Mouse (Mus musculus): ENCODE data around the gene Cyb5d1. TPM values are rescaled to one million over a fixed set of nuclear protein-coding genes. Genes with fewer than 3 reads are reported as not detected.

Cyb5d1 gene
- polyA plus RNA-seq, 1 experiment: 23.0 TPM

DNA sequence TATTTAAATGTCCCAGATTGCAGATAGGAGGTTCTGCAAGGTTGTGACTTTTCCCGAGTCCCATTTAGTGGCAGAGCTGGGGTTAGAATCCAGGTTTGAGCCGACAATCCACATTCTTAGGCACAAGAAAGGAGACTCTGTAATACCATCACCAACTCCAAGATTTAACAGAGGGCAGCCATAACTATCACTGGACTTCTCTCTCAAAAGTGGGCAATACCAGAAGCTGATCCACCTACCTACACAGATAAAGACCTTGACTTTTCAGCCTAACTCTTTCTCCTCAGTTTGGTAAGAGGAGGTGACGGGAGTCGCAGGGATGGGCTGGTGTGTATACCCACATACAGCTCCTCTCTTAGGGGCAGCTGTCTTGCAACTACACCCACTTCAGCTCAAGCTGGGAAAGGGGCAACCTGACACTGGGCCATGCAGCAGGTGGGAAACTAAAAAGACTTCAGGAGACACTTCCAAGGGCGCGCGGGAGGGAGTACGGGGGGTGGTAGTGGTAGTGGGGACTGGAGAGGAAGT is 21.6 kb upstream of the Cyb5d1 start:
- peaks cover 24% of the 10 kb centered on the region for H3K79me2 ChIP-seq (ENCODE audit: control insufficient read depth, insufficient read depth)
- no peaks in the 10 kb centered on the region for H3K27me3 ChIP-seq (ENCODE audit: control insufficient read depth, insufficient read depth, insufficient read length)
- H3ac ChIP-seq (ENCODE audit: control insufficient read depth, insufficient read length): no peak overlapping the region
- peak overlapping the region; percentile 100 for H3K4me3 ChIP-seq
- H3K4me2 ChIP-seq (ENCODE audit: low read depth): peak overlapping the region; percentile 98
- TF ChIP-seq USF1 (IDR thresholded peaks at IDR 0.05; ENCODE audit: low read depth) (no peak), E2F4 (IDR thresholded peaks at IDR 0.05; ENCODE audit: insufficient read depth) (no peak), MYOG (IDR thresholded peaks at IDR 0.05; ENCODE audit: control insufficient read depth in 1 of 3, insufficient read depth in 1 of 3, insufficient read length in 2 of 3, low read depth in 2 of 3) (peak; percentile 9 to 86 (median 68)), REST (IDR thresholded peaks at IDR 0.05; ENCODE audit: insufficient read depth, insufficient read length) (no peak), POLR2A (IDR thresholded peaks at IDR 0.05; ENCODE audit: insufficient read length, low read depth) (peak; percentile 39), TCF12 (IDR thresholded peaks at IDR 0.05; ENCODE audit: insufficient read depth, poor library complexity, severe bottlenecking) (peak; percentile 59), MYOD1 (IDR thresholded peaks at IDR 0.05; ENCODE audit: control insufficient read depth in 1 of 3, insufficient read length in 2 of 3, low read depth in 2 of 3) (peak; percentile 38 to 82 (median 58)), SRF (IDR thresholded peaks at IDR 0.05; ENCODE audit: control insufficient read depth, insufficient read length, low read depth) (no peak)
- H3K36me3 ChIP-seq (ENCODE audit: control insufficient read depth, insufficient read depth): peaks cover 13% of the 10 kb centered on the region

DNA sequence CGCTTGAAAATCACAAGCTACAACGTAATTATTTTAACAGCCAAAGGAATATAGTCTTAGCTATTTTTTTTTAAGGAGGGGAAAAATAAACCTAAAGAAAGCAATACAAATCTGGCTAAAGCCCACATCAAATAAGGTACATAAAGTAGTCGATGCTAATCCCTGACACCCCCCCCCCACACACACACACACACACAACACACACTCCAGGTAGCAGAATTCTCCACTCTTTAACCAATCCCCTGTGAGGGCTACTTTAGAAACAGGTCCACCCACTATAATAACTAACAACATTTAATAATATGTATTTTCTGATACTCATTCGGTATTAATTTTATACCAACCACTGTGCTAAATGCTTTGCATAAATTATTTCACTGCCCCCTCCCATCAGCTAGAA is 21.1 kb upstream of the Cyb5d1 start:
- Histone ChIP-seq H3ac (ENCODE audit: control insufficient read depth, insufficient read length) (peak overlapping the region; percentile 50), H3K4me3 (peak overlapping the region; percentile 100), H3K36me3 (ENCODE audit: control insufficient read depth, insufficient read depth) (peaks cover 13% of the 10 kb centered on the region), H3K27me3 (ENCODE audit: control insufficient read depth, insufficient read depth, insufficient read length) (no peaks in the 10 kb centered on the region), H3K79me2 (ENCODE audit: control insufficient read depth, insufficient read depth) (peaks cover 27% of the 10 kb centered on the region), H3K4me2 (ENCODE audit: low read depth) (peak overlapping the region; percentile 98)
- TF ChIP-seq SRF (IDR thresholded peaks at IDR 0.05; ENCODE audit: control insufficient read depth, insufficient read length, low read depth): no peak
- no peak for TF ChIP-seq POLR2AphosphoS2 (IDR thresholded peaks at IDR 0.05; ENCODE audit: insufficient read length, low read depth)

DNA sequence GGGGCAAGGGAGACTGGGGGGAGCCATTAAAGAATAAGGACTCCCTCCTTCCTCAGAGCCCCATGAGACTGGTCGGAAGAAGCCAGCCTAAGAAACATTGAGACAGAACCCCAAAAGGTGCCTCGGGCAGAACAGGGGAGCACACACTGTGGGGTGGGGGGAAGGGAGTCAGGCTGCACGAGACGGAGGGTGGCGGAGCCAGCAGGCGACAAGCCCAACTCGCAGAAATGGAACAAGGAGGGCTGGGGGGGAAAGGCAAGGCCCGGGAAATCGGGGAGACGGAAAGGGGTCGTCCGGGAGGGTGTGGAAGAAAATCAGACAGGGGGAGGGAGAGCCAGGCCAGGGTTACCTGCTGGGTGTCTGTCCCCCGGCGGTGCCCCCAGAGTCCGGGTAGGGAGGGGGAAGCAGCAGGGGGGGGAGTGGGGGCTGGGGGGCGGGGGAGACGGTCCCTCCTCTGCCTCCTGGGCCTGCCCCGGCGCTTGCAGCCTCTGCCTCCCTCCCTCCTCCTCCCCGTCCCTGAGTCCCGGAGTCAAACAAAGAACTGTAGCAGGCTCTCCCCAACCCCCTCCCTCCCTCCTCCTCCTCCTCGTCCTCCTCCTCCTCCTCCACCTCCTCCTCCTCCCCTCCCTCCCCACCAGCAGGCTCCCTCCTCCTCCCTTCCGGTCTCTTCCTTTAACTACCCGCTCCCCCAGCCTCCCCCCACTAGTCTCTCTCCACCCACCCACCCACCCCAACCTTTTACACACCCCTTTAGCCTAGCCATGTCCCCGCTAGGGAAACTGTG is 20.4 kb upstream of the Cyb5d1 start:
- Histone ChIP-seq H3K36me3 (ENCODE audit: control insufficient read depth, insufficient read depth) (peaks cover 13% of the 10 kb centered on the region), H3K79me2 (ENCODE audit: control insufficient read depth, insufficient read depth) (peaks cover 29% of the 10 kb centered on the region), H3K4me2 (ENCODE audit: low read depth) (peak overlapping the region; percentile 14), H3ac (ENCODE audit: control insufficient read depth, insufficient read length) (peak overlapping the region; percentile 50), H3K4me3 (peak overlapping the region; percentile 100), H3K27me3 (ENCODE audit: control insufficient read depth, insufficient read depth, insufficient read length) (no peaks in the 10 kb centered on the region)
- peak; percentile 86 for TF ChIP-seq POLR2AphosphoS2 (IDR thresholded peaks at IDR 0.05; ENCODE audit: insufficient read length, low read depth)
- TF ChIP-seq MAX (IDR thresholded peaks at IDR 0.05; ENCODE audit: low read depth): no peak
- TF ChIP-seq CEBPB (IDR thresholded peaks at IDR 0.05; ENCODE audit: insufficient read depth, poor library complexity, severe bottlenecking): no peak
- peak; percentile 70 for TF ChIP-seq POLR2A (IDR thresholded peaks at IDR 0.05; ENCODE audit: insufficient read length, low read depth)
- no peak for TF ChIP-seq USF1 (IDR thresholded peaks at IDR 0.05; ENCODE audit: low read depth)
- no peak for TF ChIP-seq REST (IDR thresholded peaks at IDR 0.05; ENCODE audit: insufficient read depth, insufficient read length)
- no peak for TF ChIP-seq SRF (IDR thresholded peaks at IDR 0.05; ENCODE audit: control insufficient read depth, insufficient read length, low read depth)
- no peak for TF ChIP-seq MYOG (IDR thresholded peaks at IDR 0.05; ENCODE audit: control insufficient read depth in 1 of 3, insufficient read depth in 1 of 3, insufficient read length in 2 of 3, low read depth in 2 of 3)
- no peak for TF ChIP-seq E2F4 (IDR thresholded peaks at IDR 0.05; ENCODE audit: insufficient read depth)
- no peak for TF ChIP-seq TCF3 (IDR thresholded peaks at IDR 0.05; ENCODE audit: insufficient read length, low read depth)
- TF ChIP-seq TCF12 (IDR thresholded peaks at IDR 0.05; ENCODE audit: insufficient read depth, poor library complexity, severe bottlenecking): no peak
- no peak for TF ChIP-seq MYOD1 (IDR thresholded peaks at IDR 0.05; ENCODE audit: control insufficient read depth in 1 of 3, insufficient read length in 2 of 3, low read depth in 2 of 3)

DNA sequence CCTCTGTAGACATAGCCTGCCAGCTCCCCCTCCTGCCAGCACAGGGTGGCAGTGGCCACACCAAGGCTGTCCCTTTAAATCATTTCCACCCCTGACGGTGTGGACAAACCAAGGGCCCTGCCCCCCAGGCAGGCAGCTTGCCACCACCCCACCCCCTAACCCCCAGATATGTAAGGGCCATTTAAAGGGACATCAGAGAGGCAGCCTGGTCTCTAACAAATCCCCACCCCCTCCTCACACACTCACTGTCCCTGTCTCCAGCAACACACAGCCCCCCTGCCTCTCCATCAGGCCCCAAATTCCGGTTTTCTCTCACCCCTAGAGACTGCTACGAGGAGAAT is 19.9 kb upstream of the Cyb5d1 start:
- peak overlapping the region; percentile 100 for H3K4me3 ChIP-seq
- H3ac ChIP-seq (ENCODE audit: control insufficient read depth, insufficient read length): peak overlapping the region; percentile 50
- H3K27me3 ChIP-seq (ENCODE audit: control insufficient read depth, insufficient read depth, insufficient read length): no peaks in the 10 kb centered on the region
- no peak for TF ChIP-seq MAX (IDR thresholded peaks at IDR 0.05; ENCODE audit: low read depth)
- TF ChIP-seq POLR2A (IDR thresholded peaks at IDR 0.05; ENCODE audit: insufficient read length, low read depth): peak; percentile 87
- no peak for TF ChIP-seq REST (IDR thresholded peaks at IDR 0.05; ENCODE audit: insufficient read depth, insufficient read length)
- TF ChIP-seq SRF (IDR thresholded peaks at IDR 0.05; ENCODE audit: control insufficient read depth, insufficient read length, low read depth): peak; percentile 44
- TF ChIP-seq MYOD1 (IDR thresholded peaks at IDR 0.05; ENCODE audit: control insufficient read depth in 1 of 3, insufficient read length in 2 of 3, low read depth in 2 of 3): peak in 1 of 3 experiments; percentile 50
- no peak for TF ChIP-seq TCF12 (IDR thresholded peaks at IDR 0.05; ENCODE audit: insufficient read depth, poor library complexity, severe bottlenecking)
- no peak for TF ChIP-seq USF1 (IDR thresholded peaks at IDR 0.05; ENCODE audit: low read depth)
- no peak for TF ChIP-seq TCF3 (IDR thresholded peaks at IDR 0.05; ENCODE audit: insufficient read length, low read depth)
- peak; percentile 93 for TF ChIP-seq POLR2AphosphoS2 (IDR thresholded peaks at IDR 0.05; ENCODE audit: insufficient read length, low read depth)
- no peak for TF ChIP-seq E2F4 (IDR thresholded peaks at IDR 0.05; ENCODE audit: insufficient read depth)
- TF ChIP-seq MYOG (IDR thresholded peaks at IDR 0.05; ENCODE audit: control insufficient read depth in 1 of 3, insufficient read depth in 1 of 3, insufficient read length in 2 of 3, low read depth in 2 of 3): peak in 1 of 3 experiments; percentile 58
- 0 out of 2 replicates have a peak, but pooled peaks have one; percentile 12 for TF ChIP-seq CEBPB (IDR thresholded peaks at IDR 0.05; ENCODE audit: insufficient read depth, poor library complexity, severe bottlenecking)
- peaks cover 35% of the 10 kb centered on the region for H3K79me2 ChIP-seq (ENCODE audit: control insufficient read depth, insufficient read depth)
- peaks cover 13% of the 10 kb centered on the region for H3K36me3 ChIP-seq (ENCODE audit: control insufficient read depth, insufficient read depth)
- peak overlapping the region; percentile 96 for H3K4me2 ChIP-seq (ENCODE audit: low read depth)

Data from myocyte (in vitro differentiated cells).